Mouse (Mus musculus): ENCODE data around the gene Trim67. TPM values are rescaled to one million over a fixed set of nuclear protein-coding genes. Genes with fewer than 3 reads are reported as not detected.
A peak's percentile ranks its signal among the peaks of the same experiment; 100 is the strongest.

Trim67 gene
- polyA plus RNA-seq, 1 experiment, result 5.2 TPM

GRCm38 (mm10) chr8:124869708-124870107 is 76.8 kb downstream of the Trim67 start:
- no peak for DNase-seq (ENCODE audit: extremely low spot score in 1 of 2, low spot score in 1 of 2)

DNA sequence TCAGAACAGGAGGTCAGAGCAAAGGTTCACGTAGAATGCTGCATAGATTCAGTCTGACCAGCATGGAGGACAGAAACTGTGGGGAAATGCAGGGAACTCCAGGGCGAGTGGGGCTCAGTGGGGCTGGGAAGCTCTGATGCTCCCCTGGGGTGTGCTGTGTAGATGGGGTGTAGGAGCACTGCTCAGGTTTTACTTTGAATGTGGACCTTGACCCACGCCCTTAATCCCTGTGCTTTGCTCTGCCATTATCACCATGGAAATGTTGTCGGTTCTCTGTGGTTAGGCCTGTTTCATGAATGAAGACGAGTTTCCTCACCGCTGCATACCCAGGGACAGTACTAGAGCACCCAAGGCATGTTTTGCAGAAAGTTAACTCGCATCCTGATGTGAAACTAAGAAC is 78.6 kb downstream of the Trim67 start:
- DNase-seq (ENCODE audit: extremely low spot score in 1 of 2, low spot score in 1 of 2), result no peak

GRCm38 (mm10) chr8:124872081-124872480 is 79.2 kb downstream of the Trim67 start:
- no peak for DNase-seq (ENCODE audit: extremely low spot score in 1 of 2, low spot score in 1 of 2)

- DNase-seq (ENCODE audit: extremely low spot score in 1 of 2, low spot score in 1 of 2), result no peak
Observed at GRCm38 (mm10) chr8:124872690-124873089, 79.8 kb downstream of the Trim67 start.

DNA sequence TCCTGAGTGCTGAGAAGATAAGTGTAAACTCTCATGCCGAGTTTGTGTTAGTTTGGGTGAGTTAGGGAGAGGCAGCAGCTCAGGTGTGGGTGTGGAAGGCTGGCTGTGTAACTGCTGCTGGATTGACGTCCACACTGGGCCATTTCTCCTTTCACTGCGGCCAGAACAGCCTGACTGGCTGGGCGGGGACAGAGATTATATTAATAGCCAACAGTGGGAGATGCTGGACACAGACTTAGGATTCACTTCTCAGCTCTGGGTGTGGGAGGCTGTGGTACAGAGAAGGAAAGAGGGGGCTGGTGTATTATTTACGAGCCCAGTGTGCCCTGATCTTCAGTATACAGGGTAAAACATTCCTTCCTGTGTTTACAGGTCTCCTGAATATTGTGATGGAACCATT is 85.2 kb downstream of the Trim67 start:
- peak in 1 of 2 experiments; percentile 22 for DNase-seq (ENCODE audit: extremely low spot score in 1 of 2, low spot score in 1 of 2)

DNA sequence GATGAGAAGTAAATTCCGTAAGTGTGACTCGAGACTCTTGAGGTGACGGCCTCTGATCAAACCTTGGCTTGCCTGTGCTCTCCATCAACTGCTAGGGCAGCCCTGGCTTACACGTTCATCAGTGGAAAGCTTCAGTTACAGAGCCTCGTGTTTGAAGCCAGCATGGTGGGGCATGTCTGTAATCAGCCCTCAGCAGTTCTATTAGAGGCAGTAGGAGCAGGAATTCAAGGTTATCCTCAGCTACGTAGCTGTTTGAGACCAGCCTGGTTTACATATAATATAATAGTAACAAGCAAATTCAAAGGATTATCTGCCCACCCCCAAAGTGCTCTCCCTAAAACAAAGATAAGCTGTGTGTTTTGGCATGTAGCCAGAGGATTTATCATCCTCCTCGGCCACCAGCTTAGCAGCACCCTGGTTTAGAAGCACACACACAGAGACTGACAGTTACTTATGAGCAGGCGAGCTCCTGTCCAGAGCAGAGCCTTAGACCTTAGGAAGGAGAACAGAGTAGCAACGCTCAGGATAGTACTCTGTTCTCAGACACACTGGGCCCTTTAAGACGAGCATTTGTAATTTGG is 86.1 kb downstream of the Trim67 start:
- no peak for DNase-seq (ENCODE audit: extremely low spot score in 1 of 2, low spot score in 1 of 2)

Other genes starting within 250 kb of the Trim67 start
- gene Agt, start 223.4 kb upstream of the Trim67 start, polyA plus RNA-seq (2012; rRNA removed), result 18.1 and 20.1 TPM in 2 replicates
- 0.06 and 0.11 TPM in 2 replicates for gene Capn9, start 217.0 kb upstream of the Trim67 start, polyA plus RNA-seq (2012; rRNA removed)
- gene 2310022B05Rik, start 129.7 kb upstream of the Trim67 start, polyA plus RNA-seq (2012; rRNA removed), result 61.8 and 62.4 TPM in 2 replicates
- 40.7 and 44.3 TPM in 2 replicates for gene Ttc13, start 71.1 kb upstream of the Trim67 start, polyA plus RNA-seq (2012; rRNA removed)
- 20.9 and 22.1 TPM in 2 replicates for gene Arv1, start 71.0 kb upstream of the Trim67 start, polyA plus RNA-seq (2012; rRNA removed)
- gene Fam89a, start 41.3 kb upstream of the Trim67 start, polyA plus RNA-seq (2012; rRNA removed), result 1.6 and 1.7 TPM in 2 replicates
- 102 and 103 TPM in 2 replicates for gene Gnpat, start 69.9 kb downstream of the Trim67 start, polyA plus RNA-seq (2012; rRNA removed)
- gene 2810004N23Rik, start 70.0 kb downstream of the Trim67 start, polyA plus RNA-seq (2012; rRNA removed), result 17.2 and 18.1 TPM in 2 replicates
- gene Exoc8, start 104.6 kb downstream of the Trim67 start, polyA plus RNA-seq (2012; rRNA removed), result 15.0 and 17.3 TPM in 2 replicates
- gene Sprtn, start 104.8 kb downstream of the Trim67 start, polyA plus RNA-seq (2012; rRNA removed), result 17.3 and 18.0 TPM in 2 replicates
- 55.8 and 61.7 TPM in 2 replicates for gene Egln1, start 156.2 kb downstream of the Trim67 start, polyA plus RNA-seq (2012; rRNA removed)
- gene Tsnax, start 219.9 kb downstream of the Trim67 start, polyA plus RNA-seq (2012; rRNA removed), result 196 and 206 TPM in 2 replicates

Measured in frontal cortex, adult 2 months (tissue).